Mouse (Mus musculus) v-Abl transformed pro-B cells (cell line): ENCODE measurements at regions not wholly inside any gene's neighbourhood (a gene's known extent, or its start where the extent isn't known, plus 50 kb on each side); places are given as distances from the start of the nearest gene placed in this dataset.
"Not testable (repeated sequence)": the region's sequence is repeated elsewhere in the genome, so short reads cannot be mapped to it uniquely, and the experiment has no call there.

Experiments
- in situ Hi-C, 2 experiments: fragments of 400-800 bp; cut with MboI; formaldehyde crosslinking; loops; one replicate each; pipeline ENCODE4 v1.15.1; 2025; ENCODE audit not compliant: unreplicated experiment in 2 of 2

DNA sequence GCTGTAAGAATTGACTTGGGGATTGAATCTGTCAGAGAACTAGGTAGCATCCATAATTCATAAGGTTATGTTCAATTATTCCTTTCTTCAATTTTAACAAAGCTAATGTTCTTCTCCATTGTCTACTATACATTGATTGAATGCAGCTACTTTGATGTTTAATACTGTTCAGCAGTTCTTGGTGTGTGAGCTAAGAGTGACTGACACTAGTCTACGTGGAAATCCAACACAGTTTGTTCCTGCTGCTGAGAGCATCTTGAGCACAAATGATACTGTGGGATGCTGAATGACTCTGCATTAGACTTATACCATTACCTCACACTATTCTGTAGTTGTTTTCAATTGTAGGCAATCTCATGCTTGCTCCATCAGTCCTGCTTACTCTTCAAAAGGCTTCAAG, 249.4 kb upstream of the Akr1e1 start:
- in situ Hi-C loops = no loop called here

DNA sequence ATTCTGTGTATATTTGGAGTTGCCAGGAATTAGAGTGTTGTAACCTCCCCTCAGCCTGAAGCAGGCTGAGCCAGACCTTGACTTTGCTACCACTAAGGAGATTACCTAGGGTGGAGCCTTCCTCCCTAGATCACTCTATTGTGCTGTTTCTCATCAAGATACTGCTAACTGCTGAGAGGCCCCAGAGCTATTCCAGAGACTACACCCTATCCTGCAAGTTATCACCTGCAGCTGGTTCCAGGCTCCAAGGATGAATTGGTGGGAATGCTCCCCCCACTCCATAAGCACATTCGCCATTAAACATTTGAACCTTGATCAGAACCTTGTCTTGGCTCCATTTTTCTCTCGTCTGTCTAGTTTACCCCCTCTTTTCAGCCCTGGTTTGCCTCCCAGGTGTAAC, 230.5 kb upstream of the Akr1e1 start:
- in situ Hi-C loops = not testable (repeated sequence)

DNA sequence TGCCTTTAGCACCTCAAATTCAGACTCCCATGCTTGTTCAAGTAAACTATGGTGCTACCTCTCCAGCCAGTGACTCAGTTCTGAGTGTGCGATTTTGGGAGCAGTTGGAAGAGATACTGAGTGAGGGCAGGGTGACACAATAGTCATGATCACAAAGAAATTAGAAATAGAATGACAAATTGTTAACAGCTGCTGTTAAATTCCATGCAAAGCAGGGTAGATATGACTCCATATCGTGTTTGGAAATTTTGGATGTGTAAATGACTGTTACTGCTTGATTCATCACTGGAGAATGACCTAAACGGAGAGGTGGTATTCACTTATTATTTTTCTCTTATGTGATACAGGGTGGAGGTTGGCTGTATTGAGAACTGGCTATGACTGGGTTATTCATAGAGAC, 217.8 kb upstream of the Akr1e1 start:
- in situ Hi-C loops = no loop called here

DNA sequence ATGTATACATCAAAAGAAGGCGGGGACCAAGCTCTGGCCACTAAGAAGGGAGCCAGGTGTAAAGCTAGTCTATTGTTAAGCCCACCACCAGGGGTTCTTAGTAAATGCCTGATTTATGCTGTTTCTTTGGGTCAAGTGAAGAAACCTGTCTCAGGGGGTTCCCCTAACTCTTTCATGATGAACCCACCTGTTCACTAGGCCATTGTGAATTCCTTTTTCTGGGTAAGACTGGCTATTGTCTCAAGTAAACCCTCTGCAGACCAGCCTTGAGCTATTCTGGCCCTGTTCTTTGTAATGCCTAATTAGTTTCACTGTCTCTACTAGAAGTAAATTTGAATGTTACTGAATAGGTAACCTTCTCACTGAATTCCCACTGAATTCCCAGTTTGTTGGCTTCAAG, 216.8 kb upstream of the Akr1e1 start:
- in situ Hi-C loops = not testable (repeated sequence)

DNA sequence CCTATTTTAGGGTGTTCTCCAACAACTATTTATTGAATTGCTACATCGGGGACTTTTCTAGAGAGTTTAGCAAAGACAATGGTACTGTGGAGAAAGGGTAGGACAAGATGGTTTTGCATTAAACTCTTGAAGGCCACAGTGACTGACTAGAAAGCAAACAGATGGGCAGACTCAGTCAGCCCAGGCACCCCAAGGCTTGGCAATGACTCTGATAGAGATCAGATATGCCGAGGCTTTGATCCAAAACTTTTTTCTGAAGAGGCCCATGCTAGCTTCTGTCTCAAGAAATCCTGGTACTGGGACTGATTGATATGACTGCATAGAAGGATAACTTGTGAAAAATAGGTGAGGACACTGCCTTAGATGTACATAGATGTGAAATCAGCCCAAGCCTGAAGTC, 197.9 kb upstream of the Akr1e1 start:
- in situ Hi-C loops = no loop called here

DNA sequence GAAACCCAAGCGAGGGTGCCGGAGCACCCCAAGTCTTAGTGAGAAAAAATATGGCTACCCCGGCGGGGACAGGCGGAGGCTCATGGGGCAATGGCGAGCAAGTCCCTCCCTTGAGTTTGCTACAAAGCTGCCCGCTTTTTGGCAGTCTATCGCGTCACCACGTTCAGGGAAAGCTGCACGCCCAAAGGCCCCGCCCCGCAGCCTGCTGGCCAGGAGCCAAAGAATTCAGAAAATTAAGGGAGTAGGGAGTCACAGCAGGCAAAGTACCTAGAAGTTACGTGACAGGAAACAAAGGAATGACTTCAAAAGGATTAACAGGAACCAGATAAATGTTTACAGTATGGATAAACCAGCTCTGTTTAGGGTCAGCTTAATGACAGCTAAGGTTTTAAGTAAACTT, 191.7 kb upstream of the Akr1e1 start:
- in situ Hi-C loops = no loop called here

DNA sequence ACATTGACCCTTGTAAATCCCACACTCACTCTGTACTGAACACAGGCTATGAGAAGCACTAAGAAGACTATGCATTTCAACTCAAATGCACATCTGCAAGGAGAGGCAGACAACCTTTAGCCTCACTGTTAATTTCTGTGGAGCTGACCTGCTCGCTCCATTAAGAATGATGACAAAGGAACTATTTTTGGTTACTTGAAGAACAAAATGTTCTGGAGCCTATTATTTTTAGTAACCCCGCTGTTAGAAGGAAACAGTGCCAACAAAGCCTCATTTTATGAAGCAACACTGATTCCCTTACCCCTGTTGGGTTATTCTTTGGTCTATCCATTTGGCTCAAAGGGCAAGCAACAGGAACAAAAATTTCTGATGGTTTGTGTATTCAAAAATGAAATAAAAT, 182.2 kb upstream of the Akr1e1 start:
- in situ Hi-C loops = loop anchor here in 1 of 2 experiments (25.0 kb wide), 1 partner anchor 1096 kb away; no protein-coding TSS in a partner anchor

DNA sequence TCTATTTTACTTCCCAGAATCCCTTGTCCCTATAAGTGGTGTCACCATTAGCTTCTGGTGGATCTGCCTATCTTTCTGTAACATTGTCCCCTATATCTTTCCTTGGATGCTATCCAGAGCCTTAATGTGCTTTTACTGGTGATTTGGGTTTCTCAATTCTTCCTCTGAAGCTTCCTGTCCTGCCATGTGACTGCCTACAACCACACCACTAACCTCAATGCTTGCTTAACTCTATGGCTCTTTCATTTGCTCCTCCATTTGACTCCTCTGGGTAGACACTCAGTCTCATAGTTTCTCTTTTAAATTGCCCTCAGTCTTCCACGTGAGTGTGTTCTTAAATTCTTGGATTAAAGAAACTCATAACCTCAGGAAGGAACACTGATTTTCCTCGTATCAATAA, 181.4 kb upstream of the Akr1e1 start:
- in situ Hi-C loops = loop anchor here in 1 of 2 experiments (25.0 kb wide), 1 partner anchor 1097 kb away; no protein-coding TSS in a partner anchor

DNA sequence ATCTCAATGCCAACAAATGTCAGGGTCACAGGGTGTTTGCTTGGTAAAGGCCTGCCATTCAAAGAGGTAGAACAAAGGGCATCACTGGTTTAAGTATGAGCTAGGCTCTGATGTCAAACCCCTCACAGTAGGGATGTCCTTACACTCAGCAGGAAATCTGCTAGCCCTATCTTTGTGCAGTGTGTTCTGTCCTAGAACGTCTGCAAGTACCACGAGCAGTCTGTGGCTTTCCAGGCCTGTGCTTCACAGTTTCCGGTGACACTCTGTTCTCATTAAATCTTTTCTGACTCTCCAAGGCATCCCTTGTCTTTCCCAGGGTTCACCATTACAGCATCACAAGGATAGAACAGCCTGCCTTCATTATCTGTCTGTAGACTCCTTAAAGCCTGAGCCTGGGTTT, 174.3 kb upstream of the Akr1e1 start:
- in situ Hi-C loops = loop anchor here in 1 of 2 experiments (25.0 kb wide), 1 partner anchor 1104 kb away; no protein-coding TSS in a partner anchor

DNA sequence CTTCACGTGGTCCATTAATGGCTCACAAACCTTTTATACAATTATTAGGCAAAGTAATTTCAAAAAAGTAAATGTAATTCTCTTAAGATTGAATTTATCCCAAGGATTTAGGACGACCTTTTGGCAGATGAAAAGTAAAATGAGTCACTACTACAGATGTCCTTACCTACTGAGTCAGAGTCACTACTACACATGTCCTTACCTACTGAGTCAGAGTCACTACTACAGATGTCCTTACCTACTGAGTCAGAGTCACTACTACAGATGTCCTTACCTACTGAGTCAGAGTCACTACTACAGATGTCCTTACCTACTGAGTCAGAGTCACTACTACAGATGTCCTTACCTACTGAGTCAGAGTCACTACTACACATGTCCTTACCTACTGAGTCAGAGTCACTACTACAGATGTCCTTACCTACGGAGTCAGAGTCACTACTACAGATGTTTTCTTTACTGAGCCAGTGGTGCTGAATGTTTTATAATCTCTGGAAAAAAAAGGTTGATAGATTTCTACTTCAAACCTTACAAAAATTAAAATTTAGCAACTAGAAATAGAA, 169.4 kb upstream of the Akr1e1 start:
- in situ Hi-C loops = loop anchor here (5.0 to 25.0 kb wide), 4 partner anchors 1109 to 1696 kb away; no protein-coding TSS in a partner anchor

DNA sequence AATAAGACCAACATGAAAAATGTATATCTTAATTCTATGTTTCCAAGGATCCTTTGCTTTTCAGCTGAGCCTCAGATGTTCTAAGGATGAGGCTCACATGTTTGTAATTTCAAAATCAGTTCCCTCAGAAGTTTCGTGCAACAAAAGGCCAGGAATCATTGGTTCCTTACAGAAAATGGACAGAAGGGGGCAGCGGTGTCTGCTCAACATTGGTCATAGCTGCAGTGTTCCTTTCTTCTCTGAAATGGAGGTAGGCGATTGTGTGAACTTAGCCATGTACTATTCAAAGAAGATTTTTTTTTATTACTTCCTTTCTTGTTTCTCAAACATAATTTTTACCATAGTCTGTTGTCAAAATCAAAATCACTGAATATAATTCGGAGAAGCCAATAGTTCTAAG, 167.9 kb upstream of the Akr1e1 start:
- in situ Hi-C loops = loop anchor here (5.0 to 25.0 kb wide), 4 partner anchors 1110 to 1698 kb away; no protein-coding TSS in a partner anchor

DNA sequence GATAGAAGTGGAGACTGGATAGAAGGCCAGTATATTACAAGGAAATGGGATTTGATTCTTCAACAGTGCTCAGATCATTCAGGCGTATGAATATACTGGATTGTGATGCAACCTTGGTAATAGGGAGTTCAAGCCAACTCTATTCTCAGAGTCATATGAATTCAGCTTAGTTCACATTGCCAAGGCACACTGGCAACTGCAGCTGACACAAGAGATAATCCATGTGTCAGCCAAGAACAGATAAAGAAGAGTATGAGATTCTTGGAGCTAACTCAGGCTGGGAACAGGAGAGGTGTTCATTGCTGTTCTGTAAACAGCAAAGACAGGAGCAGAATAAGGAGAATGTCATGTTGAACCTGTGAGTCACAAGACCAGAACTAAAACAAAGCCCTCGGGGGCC, 163.3 kb upstream of the Akr1e1 start:
- in situ Hi-C loops = loop anchor here in 1 of 2 experiments (5.0 to 10.0 kb wide), 2 partner anchors 1520 to 1702 kb away; no protein-coding TSS in a partner anchor

DNA sequence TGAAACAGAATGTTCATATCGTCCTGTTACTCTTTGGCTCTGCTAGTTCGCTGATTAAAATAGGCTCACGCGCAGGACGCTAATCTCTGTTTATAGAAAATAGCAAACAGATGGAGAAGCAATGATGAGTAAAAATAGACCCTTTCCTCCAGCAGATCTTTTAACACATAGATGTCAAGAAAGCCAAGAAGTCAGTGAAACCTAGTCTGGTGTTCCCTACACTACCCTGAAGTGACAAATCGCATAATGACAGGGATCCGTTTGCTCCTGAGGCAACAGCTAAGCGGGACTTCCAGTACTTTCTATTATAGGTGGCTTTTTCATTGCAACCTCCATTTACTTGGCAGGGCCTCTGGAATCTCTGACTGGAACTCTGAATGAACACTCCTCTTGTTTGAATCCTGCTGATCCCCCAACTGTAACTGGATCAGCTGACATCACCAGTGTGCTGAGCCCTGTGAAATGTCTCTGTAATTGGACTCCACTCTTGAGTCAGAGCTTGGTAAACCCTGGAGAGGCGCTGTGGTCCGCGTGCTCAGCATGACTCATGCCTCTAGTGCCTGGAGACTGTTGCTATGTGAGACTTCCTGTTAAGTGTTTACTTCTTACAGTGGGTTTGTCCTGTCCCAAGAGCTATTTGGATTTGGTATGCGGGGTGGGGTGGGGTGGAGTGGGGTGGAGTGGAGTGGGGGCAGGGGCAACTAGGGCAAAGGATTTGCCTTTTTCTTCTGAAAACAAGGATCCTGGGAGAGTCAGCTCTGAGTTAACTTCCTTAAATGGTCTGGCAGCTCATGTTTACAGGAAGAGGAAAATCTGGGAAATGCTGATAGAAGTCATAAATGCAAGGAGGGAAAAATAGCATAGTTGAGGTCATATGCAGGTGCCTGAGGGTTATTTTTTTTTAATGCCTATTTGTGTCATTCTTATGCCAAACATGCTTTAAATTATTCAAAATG, 162.4 kb upstream of the Akr1e1 start:
- in situ Hi-C loops = loop anchor here in 1 of 2 experiments (5.0 to 10.0 kb wide), 2 partner anchors 1521 to 1703 kb away; no protein-coding TSS in a partner anchor

DNA sequence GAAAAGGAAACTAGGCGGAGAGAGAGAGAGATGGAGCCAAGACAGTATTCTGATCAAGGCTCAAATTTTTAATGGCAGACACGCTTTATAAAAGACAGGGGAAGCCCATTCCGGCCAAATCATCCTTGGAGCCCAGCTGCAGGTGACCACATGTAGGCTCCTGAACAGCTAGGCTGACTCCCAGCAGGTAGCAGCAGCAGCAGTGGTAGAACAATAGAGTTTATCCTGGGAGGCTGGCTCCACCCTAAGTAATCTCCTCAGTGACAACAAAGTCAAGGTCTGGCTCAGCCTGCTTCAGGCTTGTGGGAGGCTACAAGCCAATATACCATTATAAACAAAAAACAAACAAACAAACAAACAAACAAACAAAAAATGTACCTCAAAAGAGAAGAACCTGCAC, 151.0 kb upstream of the Akr1e1 start:
- in situ Hi-C loops = no loop called here

DNA sequence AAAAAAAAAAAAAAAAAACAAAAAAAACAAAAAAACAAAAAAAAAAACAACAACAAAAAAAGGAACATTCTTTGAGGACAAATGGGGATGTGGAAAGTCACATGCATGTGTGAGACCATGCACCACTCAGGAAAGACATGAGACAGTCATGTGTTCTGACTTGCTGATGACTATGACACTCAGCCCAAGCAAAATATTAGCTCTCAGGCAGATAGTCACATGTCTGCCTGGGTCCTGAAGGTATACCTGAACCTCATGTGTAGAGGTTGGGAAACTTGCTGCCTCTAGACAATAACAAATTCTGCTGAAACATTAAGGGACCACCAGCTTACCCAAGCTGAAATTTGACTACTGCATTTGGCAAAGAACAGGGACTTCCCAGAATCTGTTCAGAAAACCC, 147.6 kb upstream of the Akr1e1 start:
- in situ Hi-C loops = no loop called here

DNA sequence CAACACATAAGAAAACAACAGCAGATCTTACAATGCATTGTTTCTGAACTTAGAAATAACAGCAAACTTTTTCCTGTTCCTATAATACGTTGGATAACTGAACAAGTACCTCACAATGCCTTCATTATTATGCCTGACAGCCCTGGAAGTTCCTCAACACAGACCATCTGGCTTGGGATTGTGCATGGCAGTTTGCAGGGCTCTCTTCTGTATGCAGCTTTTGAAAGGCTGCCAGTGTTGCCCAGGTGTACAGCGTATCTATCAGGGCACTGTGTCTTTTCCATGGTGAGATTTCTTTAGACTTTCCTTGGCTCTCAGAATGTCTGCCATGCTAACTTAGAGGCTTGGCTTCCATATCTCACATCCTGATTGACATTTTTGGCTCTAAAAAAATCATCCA, 134.0 kb upstream of the Akr1e1 start:
- in situ Hi-C loops = no loop called here

DNA sequence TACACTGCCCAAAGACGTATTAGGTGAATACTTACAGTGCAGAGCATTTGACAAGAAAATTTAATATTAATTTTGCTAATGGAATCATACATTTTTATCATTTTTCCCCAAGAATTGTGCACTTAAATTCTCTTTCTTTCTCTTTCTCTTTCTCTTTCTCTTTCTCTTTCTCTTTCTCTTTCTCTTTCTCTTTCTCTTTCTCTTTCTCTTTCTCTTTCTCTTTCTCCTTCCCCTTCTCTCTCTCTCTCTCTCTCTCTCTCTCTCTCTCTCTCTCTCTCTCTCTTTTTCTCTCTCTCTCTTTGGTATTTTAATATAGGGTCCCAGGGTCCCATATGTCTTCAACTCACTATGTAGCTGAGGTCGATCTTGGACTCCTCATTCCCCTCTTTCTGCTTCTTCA, 107.3 kb upstream of the Akr1e1 start:
- in situ Hi-C loops = not testable (repeated sequence)

DNA sequence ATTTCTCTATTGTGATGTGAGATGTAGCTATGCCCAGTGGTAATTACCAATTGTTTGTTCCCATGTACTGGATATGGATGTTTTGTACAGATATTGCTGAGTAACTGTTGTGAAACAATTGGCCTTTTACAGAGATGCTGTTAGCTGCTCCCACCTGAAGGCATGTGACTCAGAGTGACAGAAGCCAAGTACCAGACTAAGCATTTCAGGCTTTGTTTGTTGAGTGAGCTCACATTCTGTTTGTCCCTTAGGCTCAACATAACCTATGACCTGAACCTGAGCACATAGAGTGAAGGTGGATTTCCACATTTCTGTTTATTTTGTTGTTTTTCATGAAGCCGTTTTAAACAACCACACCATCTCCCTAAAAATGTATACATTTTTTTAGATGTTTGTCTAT, 105.8 kb upstream of the Akr1e1 start:
- in situ Hi-C loops = no loop called here

DNA sequence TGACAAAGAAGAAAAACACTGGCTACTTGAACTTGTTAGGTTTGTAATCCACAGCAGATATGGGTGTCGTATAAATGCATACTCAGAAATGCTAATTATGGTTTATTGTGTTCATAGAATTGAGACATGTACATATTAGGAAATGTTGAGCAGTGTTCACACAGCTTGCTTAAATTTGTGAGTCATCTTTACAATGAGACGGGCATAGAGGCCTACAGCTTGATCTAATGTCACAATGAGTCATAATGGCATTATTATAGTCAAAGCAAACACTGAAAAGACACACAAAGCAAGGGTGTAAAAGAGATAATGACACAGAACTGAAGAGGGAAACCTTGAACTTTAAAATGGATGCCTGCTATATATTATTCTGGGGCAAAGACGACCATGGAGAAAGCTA, 103.7 kb upstream of the Akr1e1 start:
- in situ Hi-C loops = no loop called here

DNA sequence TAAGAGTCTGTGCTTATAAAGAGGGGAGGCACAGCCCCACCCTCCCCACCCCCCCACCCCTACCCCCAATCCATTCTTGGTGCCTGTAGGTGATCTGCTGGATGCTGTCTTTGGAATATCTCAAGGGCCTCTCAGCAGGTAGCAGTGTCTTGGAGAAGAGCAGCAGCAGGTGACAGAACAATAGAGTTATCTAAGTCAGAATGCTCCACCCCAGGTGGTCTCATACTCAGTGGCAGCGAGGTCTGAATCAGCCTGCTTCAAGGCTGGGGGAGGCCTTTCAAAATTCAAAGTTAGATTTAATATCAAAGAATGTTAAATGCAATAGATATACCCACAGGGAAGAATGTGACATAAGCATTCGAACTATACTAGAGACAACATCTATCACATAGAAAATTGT, 90.6 kb upstream of the Akr1e1 start:
- in situ Hi-C loops = not testable (repeated sequence)

DNA sequence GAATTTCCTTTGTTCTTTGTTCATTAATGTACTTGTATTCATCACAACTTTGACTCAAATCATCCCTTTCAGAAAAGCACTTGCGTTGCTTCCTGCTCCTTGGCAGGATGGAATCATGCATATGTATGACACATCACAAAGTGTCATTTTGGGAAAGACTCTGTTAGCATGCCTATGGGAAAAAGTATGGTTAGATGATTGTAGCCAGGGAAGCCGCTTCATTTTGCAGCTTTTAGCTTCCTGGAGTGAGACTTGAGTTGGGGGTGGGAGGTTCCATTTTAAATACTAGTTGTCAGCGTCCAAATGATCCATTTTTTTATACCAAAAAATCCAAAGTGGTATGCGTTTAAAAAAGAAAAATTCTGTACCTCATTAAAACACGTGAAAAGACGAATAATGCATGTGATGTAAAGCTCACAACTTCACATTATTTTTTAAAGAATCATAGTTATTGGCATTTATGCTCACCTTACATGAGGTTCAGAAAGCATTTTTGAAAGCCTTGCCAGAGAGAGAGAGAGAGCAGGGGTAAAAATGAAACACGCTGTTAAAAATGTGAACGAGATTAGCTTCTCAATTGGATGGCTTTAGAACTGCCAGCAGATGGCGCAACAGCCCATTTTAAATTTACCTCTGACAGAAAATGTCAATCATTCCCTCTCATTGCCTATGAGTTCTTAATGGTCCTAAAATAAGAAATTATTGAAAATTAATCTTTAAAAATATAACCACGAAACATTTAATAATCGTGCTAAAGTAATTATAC, 57.6 kb upstream of the Akr1e1 start:
- in situ Hi-C loops = loop anchor here (5.0 to 25.0 kb wide), 5 partner anchors 1196 to 1878 kb away; partner anchors contain the start of genes Klf6 (in 1 of the 2) and Pitrm1 (in 1 of the 2)
